Mouse (Mus musculus): ENCODE results near the gene Kcnma1.

DNA sequence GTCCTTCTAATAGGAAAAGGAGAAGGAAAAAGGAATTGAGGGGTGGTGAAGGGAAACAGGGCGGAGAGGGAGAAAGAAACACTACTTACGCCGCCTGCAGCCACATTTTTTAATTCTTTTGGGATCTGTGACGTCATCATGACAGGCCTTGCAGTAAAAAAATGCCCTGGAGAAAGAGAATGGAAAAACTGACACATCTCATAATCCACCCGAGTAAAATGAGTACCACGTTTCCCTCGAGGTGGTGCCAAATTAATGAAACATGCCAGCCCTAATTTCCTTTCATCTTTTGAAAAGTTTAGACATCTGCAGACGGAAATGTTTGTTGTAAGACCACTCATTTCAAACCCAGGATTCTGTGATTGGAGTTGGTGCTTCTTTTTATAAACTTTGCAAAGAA is 578.4 kb downstream of the Kcnma1 start:
- TF ChIP-seq MAX (IDR thresholded peaks at IDR 0.05; ENCODE audit: low read depth): no peak
- TF ChIP-seq POLR2A (IDR thresholded peaks at IDR 0.05; ENCODE audit: insufficient read length, low read depth): no peak
- TF ChIP-seq POLR2AphosphoS2 (IDR thresholded peaks at IDR 0.05; ENCODE audit: insufficient read length, low read depth): no peak
- TF ChIP-seq MYOD1 (IDR thresholded peaks at IDR 0.05; ENCODE audit: control insufficient read depth in 1 of 3, insufficient read length in 2 of 3, low read depth in 2 of 3): no peak
- TF ChIP-seq USF1 (IDR thresholded peaks at IDR 0.05; ENCODE audit: low read depth): no peak
- TF ChIP-seq CEBPB (IDR thresholded peaks at IDR 0.05; ENCODE audit: insufficient read depth, poor library complexity, severe bottlenecking): no peak
